Mouse (Mus musculus) stomach, embryonic 16.5 days (tissue): ENCODE measurements around the gene Ccdc88b. TPM values are rescaled to one million over a fixed set of nuclear protein-coding genes. Genes with fewer than 3 reads are reported as not detected.

ENCODE experiments used
- ATAC-seq: fragments of 200-750 bp; cut with Nextera tagmentation; 2 replicates; pipeline ENCODE4 v1.8.0; 2017; ENCODE audit warnings: moderate number of reproducible peaks, moderate TSS enrichment; ENCODE audit not compliant: insufficient read depth, low FRiP score
- H3K27ac ChIP-seq: fragments of 300-500 bp; sonication (generic); 2 replicates; pipeline ENCODE4 v1.5.1; 2014; ENCODE audit warnings: low read length
- H3K27me3 ChIP-seq: fragments of 300-500 bp; sonication (generic); 2 replicates; pipeline ENCODE4 v1.6.1; 2014; ENCODE audit warnings: low read length, control low read depth, mixed read lengths; ENCODE audit not compliant: control insufficient read depth, insufficient read depth
- H3K36me3 ChIP-seq: fragments of 300-500 bp; sonication (generic); 2 replicates; pipeline ENCODE4 v1.6.1; 2014; ENCODE audit warnings: low read length; ENCODE audit not compliant: control insufficient read depth, insufficient read depth
- H3K4me1 ChIP-seq: fragments of 300-500 bp; sonication (generic); 2 replicates; pipeline ENCODE4 v1.6.1; 2014; ENCODE audit warnings: low read length, control low read depth, mixed read lengths; ENCODE audit not compliant: control insufficient read depth, insufficient read depth
- H3K4me2 ChIP-seq: fragments of 300-500 bp; sonication (generic); 2 replicates; pipeline ENCODE4 v1.6.1; 2014; ENCODE audit warnings: low read depth, low read length, mixed read lengths
- H3K4me3 ChIP-seq: fragments of 300-500 bp; sonication (generic); replicated peaks from 2 replicates; pipeline ENCODE4 v1.5.1; 2014; ENCODE audit warnings: mild to moderate bottlenecking, low read length
- H3K9ac ChIP-seq: fragments of 300-500 bp; sonication (generic); 2 replicates; pipeline ENCODE4 v1.6.1; 2014; ENCODE audit warnings: low read length
- H3K9me3 ChIP-seq: fragments of 300-500 bp; sonication (generic); replicated peaks from 2 replicates; pipeline ENCODE4 v1.6.1; 2016; ENCODE audit warnings: low read length, control low read depth; ENCODE audit not compliant: control insufficient read depth
- WGBS: fragments of 180-500 bp; shearing (Covaris S2); extraction: QIAGEN DNeasy Blood & Tissue Kit; methylation state at CpG from one replicate; pipeline ENCODE4 v1.1.7; 2014; 5-methylcytosine and 5-hydroxymethylcytosine counted together
- microRNA-seq: library from miRNA; unstranded; fragments of <30 nt; microRNA quantifications from one replicate; pipeline ENCODE4, GENCODE M21; 2016
- polyA plus RNA-seq: library from polyadenylated mRNA; unstranded; fragments of >200 nt; fragmentation: Nextera tagmentation; extraction: Ambion mirVana; gene quantifications from 2 replicates; pipeline ENCODE4 v1.2.1, GENCODE M21; 2015

Gene Ccdc88b
- polyA plus RNA-seq, 1 experiment from 2014 or later = 1.1 TPM

GRCm38 (mm10) chr19:6820538-6821195 lies 37.3 kb downstream of the Ccdc88b start:
- 78% methylated on average over 13 of the region's 13 CpGs for WGBS
- H3K4me3 ChIP-seq = no peak overlapping the region
- H3K4me1 ChIP-seq = no peaks in the 10 kb centered on the region
- H3K4me2 ChIP-seq = no peak overlapping the region
- no peak overlapping the region for H3K9ac ChIP-seq
- H3K36me3 ChIP-seq = no peaks in the 10 kb centered on the region
- H3K9me3 ChIP-seq = no peaks in the 10 kb centered on the region
- ATAC-seq = no peak
- H3K27ac ChIP-seq = no peak overlapping the region
- H3K27me3 ChIP-seq = no peaks in the 10 kb centered on the region

DNA sequence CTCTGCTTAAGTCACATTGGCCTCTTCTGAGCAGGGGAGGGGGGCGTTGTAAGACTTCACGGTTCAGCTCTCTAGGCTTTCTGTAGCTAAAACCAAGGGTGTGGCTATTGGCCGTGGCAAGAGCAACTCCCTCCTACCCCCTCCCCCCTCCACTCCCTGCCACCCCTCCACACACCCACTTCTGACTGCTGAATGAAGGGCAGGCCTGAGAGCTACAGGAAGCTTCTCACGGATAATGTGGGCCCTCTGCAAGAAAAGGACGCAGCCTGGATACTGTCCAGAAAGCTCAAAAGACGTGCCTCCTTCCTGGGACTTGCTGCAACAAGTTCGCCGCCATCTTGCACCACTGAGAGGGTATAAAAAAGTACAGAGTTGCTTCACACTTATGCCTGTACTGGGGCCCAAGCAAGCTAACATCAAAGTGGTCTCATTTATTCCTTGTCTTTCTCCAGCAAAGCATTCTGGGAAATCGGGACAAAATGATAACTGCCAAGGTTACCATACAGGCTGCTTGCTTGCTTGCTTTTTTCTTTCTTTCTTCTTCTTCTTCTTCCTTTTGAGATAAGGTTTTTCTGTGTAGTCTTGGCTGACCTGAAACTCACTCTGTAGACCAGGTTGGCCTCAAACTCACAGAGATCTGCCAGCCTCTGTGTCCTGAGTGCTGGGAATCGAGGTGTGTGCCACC lies 38.7 kb downstream of the Ccdc88b start:
- ATAC-seq = peak; percentile 68; the same call in 1 of the 2 replicates
- Histone ChIP-seq H3K9ac (no peak overlapping the region), H3K4me1 (no peaks in the 10 kb centered on the region), H3K27ac (peak overlapping the region; percentile 61), H3K36me3 (no peaks in the 10 kb centered on the region), H3K4me2 (no peak overlapping the region), H3K27me3 (no peaks in the 10 kb centered on the region), H3K4me3 (no peak overlapping the region), H3K9me3 (no peaks in the 10 kb centered on the region)
- 37% methylated on average over 10 of the region's 10 CpGs for WGBS

DNA sequence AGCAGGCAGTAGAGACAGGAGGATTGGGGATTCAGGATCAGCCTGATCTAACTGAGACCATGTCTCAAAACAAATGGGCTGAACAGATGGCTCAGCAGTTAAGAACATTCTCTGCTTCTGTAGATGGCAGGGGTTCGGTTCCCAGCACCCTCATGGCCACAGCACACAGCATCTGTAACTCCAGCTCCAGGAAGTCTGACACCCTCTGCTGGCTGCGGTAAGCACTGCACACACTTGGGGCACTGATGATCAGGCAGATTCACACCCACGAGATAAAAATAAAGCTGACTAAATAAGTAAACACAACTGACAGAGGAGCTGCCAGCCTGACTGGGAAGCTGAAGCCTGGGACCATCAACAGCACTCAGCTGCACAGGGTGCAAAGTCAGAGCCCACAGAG lies 43.1 kb downstream of the Ccdc88b start:
- H3K9ac ChIP-seq = no peak overlapping the region
- no peak overlapping the region for H3K27ac ChIP-seq
- no peak overlapping the region for H3K4me2 ChIP-seq
- no peak for ATAC-seq
- no peaks in the 10 kb centered on the region for H3K4me1 ChIP-seq
- no peaks in the 10 kb centered on the region for H3K27me3 ChIP-seq
- H3K4me3 ChIP-seq = no peak overlapping the region
- WGBS = 74% methylated on average over 3 of the region's 3 CpGs
- H3K36me3 ChIP-seq = no peaks in the 10 kb centered on the region
- H3K9me3 ChIP-seq = no peaks in the 10 kb centered on the region

DNA sequence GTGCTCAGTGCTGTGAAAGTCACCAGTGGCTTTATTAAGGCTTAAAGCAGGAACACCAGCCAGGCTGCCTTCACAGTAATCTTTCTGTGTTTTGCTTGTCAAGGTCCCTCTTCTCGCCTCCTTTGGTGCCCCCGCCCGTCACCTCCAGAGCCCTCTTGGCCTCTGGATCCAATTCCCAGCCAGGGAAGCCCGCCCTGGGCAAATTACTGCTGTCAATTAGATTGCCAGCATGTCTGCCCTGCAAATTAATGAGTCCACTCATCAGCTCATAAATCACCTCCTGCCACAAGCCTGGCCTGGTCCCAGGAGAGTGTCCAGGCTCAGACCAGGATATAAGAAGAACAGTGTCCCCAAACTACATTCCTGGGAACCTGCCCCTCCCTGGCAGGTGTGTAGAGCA lies 43.6 kb downstream of the Ccdc88b start:
- Histone ChIP-seq H3K4me3 (no peak overlapping the region), H3K27me3 (no peaks in the 10 kb centered on the region), H3K9me3 (no peaks in the 10 kb centered on the region), H3K4me1 (no peaks in the 10 kb centered on the region), H3K27ac (no peak overlapping the region), H3K9ac (no peak overlapping the region), H3K36me3 (no peaks in the 10 kb centered on the region), H3K4me2 (no peak overlapping the region)
- 33% methylated on average over 4 of the region's 4 CpGs for WGBS
- ATAC-seq = no peak

Small RNAs within 50 kb of the gene (microRNA-seq; reads per million reads assigned to microRNA genes)
- gene Mir5046 = not detected

Other genes starting within 250 kb of the Ccdc88b start
- gene Rps6ka4, start 17.6 kb downstream of the Ccdc88b start, polyA plus RNA-seq = 35.5 and 39.6 TPM in 2 replicates
- gene Trmt112, start 51.5 kb upstream of the Ccdc88b start, polyA plus RNA-seq = 111 and 122 TPM in 2 replicates
- gene Prdx5, start 51.9 kb upstream of the Ccdc88b start, polyA plus RNA-seq = 291 and 307 TPM in 2 replicates
- 17.8 and 18.0 TPM in 2 replicates for gene Esrra, start 63.6 kb upstream of the Ccdc88b start, polyA plus RNA-seq
- gene Catsperz, start 67.2 kb upstream of the Ccdc88b start, polyA plus RNA-seq = 1.8 and 2.8 TPM in 2 replicates
- 0.68 and 0.79 TPM in 2 replicates for gene Kcnk4, start 76.3 kb upstream of the Ccdc88b start, polyA plus RNA-seq
- 87.1 and 89.0 TPM in 2 replicates for gene Bad, start 83.7 kb upstream of the Ccdc88b start, polyA plus RNA-seq
- gene Gpr137, start 84.3 kb upstream of the Ccdc88b start, polyA plus RNA-seq = 20.2 and 22.1 TPM in 2 replicates
- 53.7 and 70.6 TPM in 2 replicates for gene Ppp1r14b, start 116.8 kb upstream of the Ccdc88b start, polyA plus RNA-seq
- gene Plcb3, start 118.3 kb upstream of the Ccdc88b start, polyA plus RNA-seq = 61.7 and 65.4 TPM in 2 replicates
- gene Fkbp2, start 122.3 kb upstream of the Ccdc88b start, polyA plus RNA-seq = 153 and 158 TPM in 2 replicates
- 19.0 and 19.7 TPM in 2 replicates for gene Vegfb, start 129.4 kb upstream of the Ccdc88b start, polyA plus RNA-seq
- gene Dnajc4, start 134.4 kb upstream of the Ccdc88b start, polyA plus RNA-seq = 28.8 TPM in 2 replicates
- gene Nudt22, start 137.9 kb upstream of the Ccdc88b start, polyA plus RNA-seq = 22.9 and 26.6 TPM in 2 replicates
- 10.7 and 12.0 TPM in 2 replicates for gene Trpt1, start 137.9 kb upstream of the Ccdc88b start, polyA plus RNA-seq
- gene Fermt3, start 161.3 kb upstream of the Ccdc88b start, polyA plus RNA-seq = 17.3 and 18.4 TPM in 2 replicates
- 198 and 202 TPM in 2 replicates for gene Stip1, start 181.8 kb upstream of the Ccdc88b start, polyA plus RNA-seq
- gene Macrod1, start 198.6 kb upstream of the Ccdc88b start, polyA plus RNA-seq = 10.0 and 14.0 TPM in 2 replicates
- 3.4 and 3.6 TPM in 2 replicates for gene Flrt1, start 247.5 kb upstream of the Ccdc88b start, polyA plus RNA-seq